Mouse (Mus musculus): ENCODE results near the gene Trib2. TPM values are rescaled to one million over a fixed set of nuclear protein-coding genes. Genes with fewer than 3 reads are reported as not detected.

Trib2 gene
- 22.3 and 22.5 TPM in 2 replicates for polyA plus RNA-seq (2015; fragmentation: Nextera tagmentation; extraction: Ambion mirVana)

GRCm38 (mm10) chr12:15816740-15817178, at the start of gene Trib2:
TSS of gene Trib2 (minus strand) at chr12:15816922.
- peak; percentile 92 for ATAC-seq (ENCODE audit: insufficient read depth, low FRiP score, low read depth)
- H3K4me1 ChIP-seq: 0 out of 2 replicates have a peak, but pooled peaks cover 6% of the 10 kb centered on the region
- no peaks in the 10 kb centered on the region for H3K36me3 ChIP-seq
- H3K9me3 ChIP-seq: no peaks in the 10 kb centered on the region
- H3K4me3 ChIP-seq (replicated peaks): peak within 1 kb of the TSS; percentile 76
- H3K4me2 ChIP-seq: peak within 1 kb of the TSS; percentile 91
- WGBS: under 1% methylated on average over 50 of the region's 50 CpGs
- no peaks in the 10 kb centered on the region for H3K27me3 ChIP-seq (replicated peaks)
- peak within 1 kb of the TSS; percentile 85 for H3K9ac ChIP-seq
- peak within 1 kb of the TSS; percentile 89 for H3K27ac ChIP-seq

GRCm38 (mm10) chr12:15858005-15858404, 41.3 kb upstream of the Trib2 start:
- no peaks in the 10 kb centered on the region for H3K9me3 ChIP-seq
- no peak overlapping the region for H3K4me2 ChIP-seq
- no peak for ATAC-seq (ENCODE audit: insufficient read depth, low FRiP score, low read depth)
- 72% methylated on average over 4 of the region's 4 CpGs for WGBS
- no peaks in the 10 kb centered on the region for H3K4me1 ChIP-seq
- H3K27ac ChIP-seq: no peak overlapping the region
- no peak overlapping the region for H3K4me3 ChIP-seq (replicated peaks)
- no peak overlapping the region for H3K9ac ChIP-seq
- H3K27me3 ChIP-seq (replicated peaks): 0 out of 2 replicates have a peak, but pooled peaks cover 3% of the 10 kb centered on the region
- H3K36me3 ChIP-seq: no peaks in the 10 kb centered on the region

GRCm38 (mm10) chr12:15855891-15856290, 39.2 kb upstream of the Trib2 start:
- H3K27me3 ChIP-seq (replicated peaks): 0 out of 2 replicates have a peak, but pooled peaks cover 3% of the 10 kb centered on the region
- H3K4me2 ChIP-seq: no peak overlapping the region
- no peak overlapping the region for H3K9ac ChIP-seq
- no peak overlapping the region for H3K27ac ChIP-seq
- WGBS: 81% methylated on average over 5 of the region's 5 CpGs
- no peak overlapping the region for H3K4me3 ChIP-seq (replicated peaks)
- ATAC-seq (ENCODE audit: insufficient read depth, low FRiP score, low read depth): no peak
- H3K9me3 ChIP-seq: no peaks in the 10 kb centered on the region
- no peaks in the 10 kb centered on the region for H3K36me3 ChIP-seq
- no peaks in the 10 kb centered on the region for H3K4me1 ChIP-seq

GRCm38 (mm10) chr12:15852781-15853180, 36.1 kb upstream of the Trib2 start:
- Histone ChIP-seq H3K9ac (no peak overlapping the region), H3K36me3 (no peaks in the 10 kb centered on the region), H3K4me3 (replicated peaks) (no peak overlapping the region), H3K27ac (no peak overlapping the region), H3K4me2 (no peak overlapping the region), H3K9me3 (no peaks in the 10 kb centered on the region), H3K4me1 (0 out of 2 replicates have a peak, but pooled peaks cover 5% of the 10 kb centered on the region), H3K27me3 (replicated peaks) (no peaks in the 10 kb centered on the region)
- 50% methylated on average over 4 of the region's 4 CpGs for WGBS
- peak; percentile 43 for ATAC-seq (ENCODE audit: insufficient read depth, low FRiP score, low read depth)

- no peak overlapping the region for H3K9ac ChIP-seq
- no peak overlapping the region for H3K27ac ChIP-seq
- 79% methylated on average over 4 of the region's 4 CpGs for WGBS
- 0 out of 2 replicates have a peak, but pooled peaks cover 5% of the 10 kb centered on the region for H3K4me1 ChIP-seq
- no peaks in the 10 kb centered on the region for H3K36me3 ChIP-seq
- no peak overlapping the region for H3K4me2 ChIP-seq
- no peak for ATAC-seq (ENCODE audit: insufficient read depth, low FRiP score, low read depth)
- H3K9me3 ChIP-seq: no peaks in the 10 kb centered on the region
- no peak overlapping the region for H3K4me3 ChIP-seq (replicated peaks)
- no peaks in the 10 kb centered on the region for H3K27me3 ChIP-seq (replicated peaks)
These were observed 35.3 kb upstream of the Trib2 start for GRCm38 (mm10) chr12:15852031-15852430.

GRCm38 (mm10) chr12:15850441-15850895, 33.7 kb upstream of the Trib2 start:
- H3K9me3 ChIP-seq: no peaks in the 10 kb centered on the region
- H3K4me3 ChIP-seq (replicated peaks): no peak overlapping the region
- H3K9ac ChIP-seq: no peak overlapping the region
- H3K4me1 ChIP-seq: 0 out of 2 replicates have a peak, but pooled peaks cover 5% of the 10 kb centered on the region
- no peak overlapping the region for H3K27ac ChIP-seq
- no peaks in the 10 kb centered on the region for H3K36me3 ChIP-seq
- no peak overlapping the region for H3K4me2 ChIP-seq
- WGBS: 47% methylated on average over 8 of the region's 8 CpGs
- ATAC-seq (ENCODE audit: insufficient read depth, low FRiP score, low read depth): no peak
- H3K27me3 ChIP-seq (replicated peaks): no peaks in the 10 kb centered on the region

- Histone ChIP-seq H3K9ac (no peak overlapping the region), H3K4me1 (0 out of 2 replicates have a peak, but pooled peaks cover 5% of the 10 kb centered on the region), H3K27ac (no peak overlapping the region), H3K36me3 (no peaks in the 10 kb centered on the region), H3K27me3 (replicated peaks) (no peaks in the 10 kb centered on the region), H3K4me2 (no peak overlapping the region), H3K9me3 (no peaks in the 10 kb centered on the region), H3K4me3 (replicated peaks) (no peak overlapping the region)
- 54% methylated on average over 3 of the region's 3 CpGs for WGBS
- ATAC-seq (ENCODE audit: insufficient read depth, low FRiP score, low read depth): no peak
These were observed 33.2 kb upstream of the Trib2 start for GRCm38 (mm10) chr12:15849861-15850294.

- H3K27ac ChIP-seq: no peak overlapping the region
- WGBS: 89% methylated on average over 4 of the region's 4 CpGs
- no peaks in the 10 kb centered on the region for H3K9me3 ChIP-seq
- H3K9ac ChIP-seq: no peak overlapping the region
- no peak overlapping the region for H3K4me2 ChIP-seq
- H3K36me3 ChIP-seq: no peaks in the 10 kb centered on the region
- H3K4me3 ChIP-seq (replicated peaks): no peak overlapping the region
- no peak for ATAC-seq (ENCODE audit: insufficient read depth, low FRiP score, low read depth)
- H3K27me3 ChIP-seq (replicated peaks): no peaks in the 10 kb centered on the region
- 0 out of 2 replicates have a peak, but pooled peaks cover 5% of the 10 kb centered on the region for H3K4me1 ChIP-seq
These were observed 31.7 kb upstream of the Trib2 start for GRCm38 (mm10) chr12:15848391-15848790.

GRCm38 (mm10) chr12:15844701-15845100, 28.0 kb upstream of the Trib2 start:
- no peaks in the 10 kb centered on the region for H3K27me3 ChIP-seq (replicated peaks)
- no peak for ATAC-seq (ENCODE audit: insufficient read depth, low FRiP score, low read depth)
- 59% methylated on average over 3 of the region's 3 CpGs for WGBS

GRCm38 (mm10) chr12:15840864-15841557, 24.3 kb upstream of the Trib2 start:
- Histone ChIP-seq H3K9ac (no peak overlapping the region), H3K36me3 (no peaks in the 10 kb centered on the region), H3K9me3 (no peaks in the 10 kb centered on the region), H3K4me2 (no peak overlapping the region), H3K4me3 (replicated peaks) (no peak overlapping the region), H3K27me3 (replicated peaks) (no peaks in the 10 kb centered on the region), H3K27ac (no peak overlapping the region), H3K4me1 (no peaks in the 10 kb centered on the region)
- 86% methylated on average over 12 of the region's 12 CpGs for WGBS
- no peak for ATAC-seq (ENCODE audit: insufficient read depth, low FRiP score, low read depth)

More at GRCm38 (mm10) chr12:15844701-15845100, 28.0 kb upstream of the Trib2 start:
- Histone ChIP-seq H3K4me1 (0 out of 2 replicates have a peak, but pooled peaks cover under 1% of the 10 kb centered on the region), H3K36me3 (no peaks in the 10 kb centered on the region), H3K4me2 (no peak overlapping the region), H3K9me3 (no peaks in the 10 kb centered on the region), H3K27ac (no peak overlapping the region), H3K9ac (no peak overlapping the region), H3K4me3 (replicated peaks) (no peak overlapping the region)

- no peak overlapping the region for H3K9ac ChIP-seq
- no peaks in the 10 kb centered on the region for H3K27me3 ChIP-seq (replicated peaks)
- no peaks in the 10 kb centered on the region for H3K9me3 ChIP-seq
- no peak overlapping the region for H3K4me3 ChIP-seq (replicated peaks)
- 77% methylated on average over 2 of the region's 2 CpGs for WGBS
- H3K4me2 ChIP-seq: no peak overlapping the region
- no peak overlapping the region for H3K27ac ChIP-seq
- ATAC-seq (ENCODE audit: insufficient read depth, low FRiP score, low read depth): no peak
- H3K4me1 ChIP-seq: no peaks in the 10 kb centered on the region
- H3K36me3 ChIP-seq: no peaks in the 10 kb centered on the region
These were observed 21.5 kb upstream of the Trib2 start for GRCm38 (mm10) chr12:15838201-15838600.

- ATAC-seq (ENCODE audit: insufficient read depth, low FRiP score, low read depth): no peak
- WGBS: 88% methylated on average over 4 of the region's 4 CpGs
- Histone ChIP-seq H3K9ac (no peak overlapping the region), H3K9me3 (no peaks in the 10 kb centered on the region), H3K27ac (no peak overlapping the region), H3K4me3 (replicated peaks) (no peak overlapping the region), H3K4me2 (no peak overlapping the region), H3K36me3 (no peaks in the 10 kb centered on the region), H3K27me3 (replicated peaks) (no peaks in the 10 kb centered on the region), H3K4me1 (no peaks in the 10 kb centered on the region)
These were observed 20.8 kb upstream of the Trib2 start for GRCm38 (mm10) chr12:15837566-15837965.

Measured in stomach, embryonic 15.5 days (tissue).